Mouse (Mus musculus): ENCODE measurements around the gene Mas1. TPM values are rescaled to one million over a fixed set of nuclear protein-coding genes. Genes with fewer than 3 reads are reported as not detected.

Mas1 gene
- polyA plus RNA-seq, 1 experiment = 0.25 TPM

DNA sequence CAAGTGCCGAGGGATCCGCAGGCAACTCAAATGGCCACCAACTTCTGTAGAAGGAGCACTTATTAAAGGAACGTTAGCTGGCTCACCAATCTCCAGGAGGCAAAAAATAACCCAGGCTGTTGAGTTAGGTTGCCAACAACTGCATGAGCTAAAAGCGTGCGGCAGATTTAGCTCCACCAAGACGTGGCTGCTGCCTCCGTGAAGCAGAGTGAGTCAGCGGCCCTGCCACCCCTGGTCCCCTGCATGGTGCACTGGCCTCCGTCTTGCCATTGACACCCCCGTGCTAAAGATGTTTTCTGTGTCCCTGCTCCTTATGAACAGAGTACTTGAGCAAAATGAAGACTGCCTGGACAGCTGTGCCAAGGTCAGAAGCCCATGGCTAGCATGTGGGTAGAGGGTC, 1.1 kb downstream of the Mas1 start:
- TF ChIP-seq EP300 (IDR thresholded peaks at IDR 0.05; ENCODE audit: insufficient read depth, low read depth, low read length) (no peak), POLR2A (IDR thresholded peaks at IDR 0.05; ENCODE audit: insufficient read depth, low read length) (no peak), CTCF (IDR thresholded peaks at IDR 0.05; ENCODE audit: low read depth, low read length) (no peak)
- Histone ChIP-seq H3K36me3 (ENCODE audit: control insufficient read depth, insufficient read depth, low read length, poor library complexity, severe bottlenecking) (no peaks in the 10 kb centered on the region), H3K27ac (ENCODE audit: insufficient read depth, low read length) (no peak overlapping the region), H3K9ac (ENCODE audit: low read depth, poor library complexity, severe bottlenecking) (no peak overlapping the region), H3K4me1 (ENCODE audit: control insufficient read depth, insufficient read depth, low read length) (peaks cover 1% of the 10 kb centered on the region), H3K4me3 (ENCODE audit: low read depth, low read length) (no peak overlapping the region), H3K9me3 (replicated peaks; ENCODE audit: control insufficient read depth, insufficient read depth, low read length, poor library complexity, severe bottlenecking) (no peaks in the 10 kb centered on the region), H3K27me3 (ENCODE audit: control insufficient read depth, insufficient read depth, low read length, poor library complexity, severe bottlenecking) (no peaks in the 10 kb centered on the region)

DNA sequence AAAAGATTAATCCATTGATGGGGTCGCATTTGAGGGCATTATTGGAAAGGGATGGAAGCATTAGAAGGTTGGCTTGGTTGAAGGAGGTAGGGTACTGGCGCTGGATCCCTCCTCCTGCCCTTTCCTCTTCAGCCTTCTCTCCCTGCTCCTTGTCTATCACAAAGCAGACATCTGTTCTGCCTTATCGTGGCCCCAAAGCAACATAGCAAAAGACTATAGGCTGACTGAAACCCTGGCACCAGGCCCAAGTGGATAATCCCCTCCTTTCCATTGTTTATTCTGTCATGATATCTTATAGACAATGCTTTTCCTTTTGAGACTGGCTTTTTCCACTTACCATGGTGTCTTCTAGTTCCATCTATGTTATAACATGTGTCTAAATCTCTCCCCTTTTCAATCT, 2.5 kb downstream of the Mas1 start:
- H3K4me3 ChIP-seq (ENCODE audit: low read depth, low read length) = no peak overlapping the region
- H3K4me1 ChIP-seq (ENCODE audit: control insufficient read depth, insufficient read depth, low read length) = peaks cover 1% of the 10 kb centered on the region
- no peak overlapping the region for H3K9ac ChIP-seq (ENCODE audit: low read depth, poor library complexity, severe bottlenecking)
- H3K27ac ChIP-seq (ENCODE audit: insufficient read depth, low read length) = no peak overlapping the region
- TF ChIP-seq POLR2A (IDR thresholded peaks at IDR 0.05; ENCODE audit: insufficient read depth, low read length) = no peak
- no peak for TF ChIP-seq EP300 (IDR thresholded peaks at IDR 0.05; ENCODE audit: insufficient read depth, low read depth, low read length)
- TF ChIP-seq CTCF (IDR thresholded peaks at IDR 0.05; ENCODE audit: low read depth, low read length) = no peak
- no peaks in the 10 kb centered on the region for H3K9me3 ChIP-seq (replicated peaks; ENCODE audit: control insufficient read depth, insufficient read depth, low read length, poor library complexity, severe bottlenecking)
- H3K27me3 ChIP-seq (ENCODE audit: control insufficient read depth, insufficient read depth, low read length, poor library complexity, severe bottlenecking) = no peaks in the 10 kb centered on the region
- H3K36me3 ChIP-seq (ENCODE audit: control insufficient read depth, insufficient read depth, low read length, poor library complexity, severe bottlenecking) = no peaks in the 10 kb centered on the region

GRCm38 (mm10) chr17:12864111-12864510, 3.8 kb downstream of the Mas1 start:
- Histone ChIP-seq H3K36me3 (ENCODE audit: control insufficient read depth, insufficient read depth, low read length, poor library complexity, severe bottlenecking) (no peaks in the 10 kb centered on the region), H3K9me3 (replicated peaks; ENCODE audit: control insufficient read depth, insufficient read depth, low read length, poor library complexity, severe bottlenecking) (no peaks in the 10 kb centered on the region), H3K4me3 (ENCODE audit: low read depth, low read length) (no peak overlapping the region), H3K27me3 (ENCODE audit: control insufficient read depth, insufficient read depth, low read length, poor library complexity, severe bottlenecking) (no peaks in the 10 kb centered on the region), H3K27ac (ENCODE audit: insufficient read depth, low read length) (no peak overlapping the region), H3K9ac (ENCODE audit: low read depth, poor library complexity, severe bottlenecking) (no peak overlapping the region), H3K4me1 (ENCODE audit: control insufficient read depth, insufficient read depth, low read length) (no peaks in the 10 kb centered on the region)
- TF ChIP-seq EP300 (IDR thresholded peaks at IDR 0.05; ENCODE audit: insufficient read depth, low read depth, low read length) = no peak
- no peak for TF ChIP-seq CTCF (IDR thresholded peaks at IDR 0.05; ENCODE audit: low read depth, low read length)
- no peak for TF ChIP-seq POLR2A (IDR thresholded peaks at IDR 0.05; ENCODE audit: insufficient read depth, low read length)

GRCm38 (mm10) chr17:12859006-12859520, 8.9 kb downstream of the Mas1 start:
- no peaks in the 10 kb centered on the region for H3K36me3 ChIP-seq (ENCODE audit: control insufficient read depth, insufficient read depth, low read length, poor library complexity, severe bottlenecking)
- H3K27me3 ChIP-seq (ENCODE audit: control insufficient read depth, insufficient read depth, low read length, poor library complexity, severe bottlenecking) = no peaks in the 10 kb centered on the region
- H3K27ac ChIP-seq (ENCODE audit: insufficient read depth, low read length) = no peak overlapping the region
- no peak overlapping the region for H3K4me3 ChIP-seq (ENCODE audit: low read depth, low read length)
- H3K9me3 ChIP-seq (replicated peaks; ENCODE audit: control insufficient read depth, insufficient read depth, low read length, poor library complexity, severe bottlenecking) = no peaks in the 10 kb centered on the region
- no peak overlapping the region for H3K9ac ChIP-seq (ENCODE audit: low read depth, poor library complexity, severe bottlenecking)
- H3K4me1 ChIP-seq (ENCODE audit: control insufficient read depth, insufficient read depth, low read length) = no peaks in the 10 kb centered on the region
- TF ChIP-seq POLR2A (IDR thresholded peaks at IDR 0.05; ENCODE audit: insufficient read depth, low read length) (no peak), EP300 (IDR thresholded peaks at IDR 0.05; ENCODE audit: insufficient read depth, low read depth, low read length) (no peak), CTCF (IDR thresholded peaks at IDR 0.05; ENCODE audit: low read depth, low read length) (no peak)

DNA sequence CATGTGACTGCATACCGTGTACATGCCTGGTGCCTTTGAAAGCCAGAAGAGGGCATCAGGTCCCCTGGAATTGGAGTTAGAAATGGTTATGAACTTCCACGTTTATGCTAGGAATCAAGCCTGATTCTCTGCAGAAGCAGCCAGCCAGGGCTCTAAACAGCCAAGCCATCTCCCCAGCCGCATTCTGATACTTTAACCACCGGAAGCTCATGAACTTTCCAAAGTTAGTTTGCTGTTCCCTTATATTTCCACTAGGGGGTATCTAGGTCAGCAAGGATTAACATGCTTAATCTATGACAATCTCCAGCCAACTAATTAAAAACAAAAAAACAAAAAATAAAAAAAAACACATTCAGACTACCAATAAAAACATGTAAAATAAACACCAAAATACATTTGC, 9.9 kb downstream of the Mas1 start:
- Histone ChIP-seq H3K4me3 (ENCODE audit: low read depth, low read length) (no peak overlapping the region), H3K4me1 (ENCODE audit: control insufficient read depth, insufficient read depth, low read length) (no peaks in the 10 kb centered on the region), H3K27ac (ENCODE audit: insufficient read depth, low read length) (no peak overlapping the region), H3K36me3 (ENCODE audit: control insufficient read depth, insufficient read depth, low read length, poor library complexity, severe bottlenecking) (no peaks in the 10 kb centered on the region), H3K9me3 (replicated peaks; ENCODE audit: control insufficient read depth, insufficient read depth, low read length, poor library complexity, severe bottlenecking) (no peaks in the 10 kb centered on the region), H3K27me3 (ENCODE audit: control insufficient read depth, insufficient read depth, low read length, poor library complexity, severe bottlenecking) (no peaks in the 10 kb centered on the region), H3K9ac (ENCODE audit: low read depth, poor library complexity, severe bottlenecking) (no peak overlapping the region)
- no peak for TF ChIP-seq POLR2A (IDR thresholded peaks at IDR 0.05; ENCODE audit: insufficient read depth, low read length)
- TF ChIP-seq CTCF (IDR thresholded peaks at IDR 0.05; ENCODE audit: low read depth, low read length) = no peak
- no peak for TF ChIP-seq EP300 (IDR thresholded peaks at IDR 0.05; ENCODE audit: insufficient read depth, low read depth, low read length)

DNA sequence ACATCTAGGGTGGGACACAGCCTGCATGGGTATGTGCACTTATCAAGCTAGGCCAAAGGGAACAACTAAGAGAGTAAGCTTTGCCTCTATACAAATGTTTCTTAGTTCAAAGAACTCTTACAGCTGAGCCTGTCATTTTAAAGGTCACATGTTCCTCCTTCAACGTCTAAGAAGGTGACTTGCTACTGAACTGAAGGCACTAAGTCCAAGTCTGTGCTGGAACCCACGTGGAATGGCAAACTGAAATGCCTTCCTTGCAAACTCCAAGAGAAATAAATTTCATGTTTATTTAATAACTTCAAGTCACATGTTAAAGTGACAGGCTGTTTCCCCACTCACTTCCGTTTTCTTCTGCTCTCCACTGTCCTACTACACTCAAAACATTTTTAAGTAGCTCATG, 10.5 kb downstream of the Mas1 start:
- TF ChIP-seq EP300 (IDR thresholded peaks at IDR 0.05; ENCODE audit: insufficient read depth, low read depth, low read length) = no peak
- no peak for TF ChIP-seq POLR2A (IDR thresholded peaks at IDR 0.05; ENCODE audit: insufficient read depth, low read length)
- TF ChIP-seq CTCF (IDR thresholded peaks at IDR 0.05; ENCODE audit: low read depth, low read length) = no peak

More for the DNA sequence above, 10.5 kb downstream of the Mas1 start:
- Histone ChIP-seq H3K9me3 (replicated peaks; ENCODE audit: control insufficient read depth, insufficient read depth, low read length, poor library complexity, severe bottlenecking) (no peaks in the 10 kb centered on the region), H3K9ac (ENCODE audit: low read depth, poor library complexity, severe bottlenecking) (no peak overlapping the region), H3K27me3 (ENCODE audit: control insufficient read depth, insufficient read depth, low read length, poor library complexity, severe bottlenecking) (no peaks in the 10 kb centered on the region), H3K4me1 (ENCODE audit: control insufficient read depth, insufficient read depth, low read length) (peaks cover 2% of the 10 kb centered on the region), H3K4me3 (ENCODE audit: low read depth, low read length) (no peak overlapping the region), H3K27ac (ENCODE audit: insufficient read depth, low read length) (no peak overlapping the region), H3K36me3 (ENCODE audit: control insufficient read depth, insufficient read depth, low read length, poor library complexity, severe bottlenecking) (no peaks in the 10 kb centered on the region)
